Mouse (Mus musculus) left cerebral cortex, adult 2 months (tissue): ENCODE measurements around the gene Ntm. TPM values are rescaled to one million over a fixed set of nuclear protein-coding genes. Genes with fewer than 3 reads are reported as not detected.

Experiments used
- DNase-seq, 2 experiments: peaks; one replicate each; pipeline ENCODE4 v3.0.0; 2021 to 2022; ENCODE audit warnings: low spot score in 2 of 2, mixed read lengths in 1 of 2; ENCODE audit errors: extremely low spot score in 1 of 2
- H3K27ac ChIP-seq: fragments of 200-600 bp; 2 replicates; pipeline ENCODE4 v1.8.1; 2022
- H3K4me3 ChIP-seq: fragments of 200-600 bp; 2 replicates; pipeline ENCODE4 v1.8.1; 2022
- CTCF ChIP-seq: fragments of 200-600 bp; IDR thresholded peaks from 2 replicates; pipeline ENCODE4 v1.8.1; 2022; ENCODE audit warnings: antibody characterized with exemption, mild to moderate bottlenecking, moderate library complexity
- intact Hi-C: fragments of 180-260 bp; cut with DNase I; formaldehyde crosslinking; loops from one replicate; pipeline ENCODE4 v1.15.1; 2025
- total RNA-seq, 2 experiments: library from RNA; stranded (reverse); gene quantifications; 2 replicates each; pipeline ENCODE4 v1.2.3; 2021

Gene Ntm
- total RNA-seq, 2 experiments from 2014 or later: 288 to 294 TPM

- no peak for DNase-seq
- Histone ChIP-seq H3K27ac (no peak overlapping the region), H3K4me3 (no peak overlapping the region)
- TF ChIP-seq CTCF: no peak
- intact Hi-C loops: loop anchor here (5.0 kb wide), 1 partner anchor 38 kb away; no protein-coding TSS in a partner anchor
These were observed 172.9 kb downstream of the Ntm start for GRCm38 (mm10) chr9:29790017-29790416.

- intact Hi-C loops: no loop called here
- Histone ChIP-seq H3K27ac (peak overlapping the region; percentile 32; the same call in 1 of the 2 replicates), H3K4me3 (no peak overlapping the region)
- DNase-seq: no peak
- no peak for TF ChIP-seq CTCF
These were observed 174.1 kb downstream of the Ntm start for GRCm38 (mm10) chr9:29788855-29789254.

GRCm38 (mm10) chr9:29787408-29787807 is 175.5 kb downstream of the Ntm start:
- no peak overlapping the region for H3K4me3 ChIP-seq
- no peak for DNase-seq
- no peak overlapping the region for H3K27ac ChIP-seq
- intact Hi-C loops: no loop called here
- TF ChIP-seq CTCF: no peak

GRCm38 (mm10) chr9:29782697-29783096 is 180.2 kb downstream of the Ntm start:
- intact Hi-C loops: no loop called here
- DNase-seq: no peak
- no peak for TF ChIP-seq CTCF
- Histone ChIP-seq H3K4me3 (no peak overlapping the region), H3K27ac (no peak overlapping the region)

- intact Hi-C loops: no loop called here
- no peak for DNase-seq
- no peak overlapping the region for H3K27ac ChIP-seq
These were observed 183.2 kb downstream of the Ntm start for GRCm38 (mm10) chr9:29779739-29780138.

GRCm38 (mm10) chr9:29776951-29777350 is 186.0 kb downstream of the Ntm start:
- no peak for DNase-seq
- H3K4me3 ChIP-seq: no peak overlapping the region
- no peak overlapping the region for H3K27ac ChIP-seq
- no peak for TF ChIP-seq CTCF
- intact Hi-C loops: no loop called here

More at GRCm38 (mm10) chr9:29779739-29780138, 183.2 kb downstream of the Ntm start:
- H3K4me3 ChIP-seq: no peak overlapping the region
- TF ChIP-seq CTCF: no peak

DNA sequence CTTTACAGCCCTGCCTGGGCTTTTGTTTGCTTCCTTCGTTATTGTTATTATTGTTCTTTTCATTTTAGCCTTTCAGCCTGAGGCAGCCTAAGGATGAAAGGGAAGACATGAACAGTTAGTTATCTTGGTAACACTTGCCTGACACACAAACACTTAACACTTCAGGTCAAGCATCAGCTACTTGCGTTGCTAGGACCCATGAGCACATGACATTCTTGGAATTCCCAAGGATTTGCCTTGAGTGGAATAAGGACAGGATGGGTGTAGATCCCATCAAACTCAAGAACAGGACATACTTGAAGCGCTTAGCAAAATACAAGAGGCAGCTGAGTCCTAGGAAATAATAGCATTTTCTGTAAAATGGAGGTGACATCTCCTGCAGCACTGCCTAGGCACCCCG is 186.4 kb downstream of the Ntm start:
- intact Hi-C loops: no loop called here
- DNase-seq: no peak
- Histone ChIP-seq H3K27ac (no peak overlapping the region), H3K4me3 (no peak overlapping the region)
- TF ChIP-seq CTCF: no peak

GRCm38 (mm10) chr9:29776030-29776429 is 186.9 kb downstream of the Ntm start:
- no peak overlapping the region for H3K27ac ChIP-seq
- H3K4me3 ChIP-seq: no peak overlapping the region
- intact Hi-C loops: no loop called here
- DNase-seq: no peak
- no peak for TF ChIP-seq CTCF

- DNase-seq: no peak
- no peak overlapping the region for H3K27ac ChIP-seq
These were observed 190.1 kb downstream of the Ntm start for GRCm38 (mm10) chr9:29772625-29773388.

DNA sequence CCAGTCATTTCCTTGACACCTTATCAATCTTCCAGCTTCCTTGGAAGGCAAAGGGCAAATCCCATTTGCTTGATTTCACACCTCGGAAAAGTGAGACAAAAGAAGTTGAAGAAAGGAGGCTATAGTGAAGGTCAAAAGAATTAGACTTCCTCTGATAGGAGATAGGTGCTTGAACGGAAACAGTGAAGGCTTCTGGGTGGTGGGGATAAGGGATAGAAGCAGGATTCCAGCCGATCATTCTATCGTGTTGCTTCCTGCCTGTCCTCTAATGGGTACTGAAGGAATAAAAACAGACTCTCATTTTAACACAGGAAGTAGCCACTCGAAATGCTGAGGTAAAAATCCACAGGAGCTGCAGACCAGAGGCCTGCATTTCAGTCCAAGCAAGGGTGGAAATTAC is 191.1 kb downstream of the Ntm start:
- intact Hi-C loops: no loop called here

More at GRCm38 (mm10) chr9:29772625-29773388, 190.1 kb downstream of the Ntm start:
- no peak for TF ChIP-seq CTCF
- intact Hi-C loops: no loop called here
- H3K4me3 ChIP-seq: no peak overlapping the region

DNA sequence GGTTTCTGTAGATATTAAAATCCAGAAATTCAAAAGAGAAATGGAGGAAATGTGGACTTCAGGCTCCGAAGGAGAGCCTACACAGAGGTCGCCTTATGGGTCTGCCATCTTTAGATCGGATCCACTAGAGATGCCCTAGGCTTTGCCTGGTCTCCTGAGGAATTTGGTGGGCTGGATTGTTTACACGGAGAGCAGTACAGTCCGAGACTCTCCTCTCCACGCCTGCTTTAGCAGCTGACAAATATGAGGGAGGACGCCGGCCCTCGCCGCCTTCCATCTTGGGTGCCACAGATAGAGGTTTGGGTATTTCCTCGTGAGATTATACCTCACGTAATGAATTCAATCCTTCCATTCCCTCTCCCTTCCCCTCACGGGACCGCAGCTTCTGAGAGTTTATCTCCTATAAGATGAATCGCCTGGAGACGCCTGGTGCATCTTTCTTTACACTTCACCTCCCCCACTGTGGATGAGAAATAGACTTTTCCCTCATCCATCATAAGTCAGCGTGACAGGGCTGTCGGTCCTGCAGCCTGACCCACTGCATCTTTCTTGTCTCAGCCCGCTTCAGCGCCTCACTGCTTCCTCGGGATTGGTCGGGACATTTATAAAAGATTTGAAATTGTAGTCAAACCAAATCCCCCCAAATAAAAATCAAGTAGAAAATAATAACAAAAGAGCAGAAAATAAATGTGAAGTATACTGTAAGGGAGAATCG is 191.7 kb downstream of the Ntm start:
- H3K27ac ChIP-seq: peak overlapping the region; percentile 1; the same call in 1 of the 2 replicates
- DNase-seq: no peak
- intact Hi-C loops: no loop called here
- no peak overlapping the region for H3K4me3 ChIP-seq
- TF ChIP-seq CTCF: no peak

More for the DNA sequence above, 191.1 kb downstream of the Ntm start:
- DNase-seq: no peak
- TF ChIP-seq CTCF: no peak
- Histone ChIP-seq H3K27ac (no peak overlapping the region), H3K4me3 (no peak overlapping the region)

DNA sequence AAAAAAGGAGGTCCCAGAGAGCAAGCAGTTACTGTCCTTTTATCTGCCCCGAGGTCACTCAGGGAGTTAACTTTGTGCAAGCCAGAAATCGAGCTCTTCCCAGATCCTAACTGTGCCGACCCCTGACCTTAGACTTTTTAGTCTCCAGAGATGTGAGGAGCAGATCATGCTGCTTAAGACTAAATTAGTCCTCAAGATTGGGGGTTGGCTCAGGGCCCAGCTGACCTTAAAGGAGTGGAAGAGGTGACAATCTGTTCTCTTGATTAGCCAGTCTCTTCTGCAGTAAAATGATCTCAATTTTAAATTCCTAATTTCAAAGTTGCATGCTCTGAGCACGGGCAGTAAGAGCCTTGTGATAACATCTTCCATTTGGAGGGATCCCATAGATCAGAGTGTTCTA is 193.6 kb downstream of the Ntm start:
- intact Hi-C loops: no loop called here
- DNase-seq: no peak
- TF ChIP-seq CTCF: no peak
- H3K27ac ChIP-seq: no peak overlapping the region
- no peak overlapping the region for H3K4me3 ChIP-seq
